Mouse (Mus musculus): ENCODE results near the gene Vwa5b1. TPM values are rescaled to one million over a fixed set of nuclear protein-coding genes. Genes with fewer than 3 reads are reported as not detected.

Vwa5b1 gene
- total RNA-seq, 1 experiment = not detected

DNA sequence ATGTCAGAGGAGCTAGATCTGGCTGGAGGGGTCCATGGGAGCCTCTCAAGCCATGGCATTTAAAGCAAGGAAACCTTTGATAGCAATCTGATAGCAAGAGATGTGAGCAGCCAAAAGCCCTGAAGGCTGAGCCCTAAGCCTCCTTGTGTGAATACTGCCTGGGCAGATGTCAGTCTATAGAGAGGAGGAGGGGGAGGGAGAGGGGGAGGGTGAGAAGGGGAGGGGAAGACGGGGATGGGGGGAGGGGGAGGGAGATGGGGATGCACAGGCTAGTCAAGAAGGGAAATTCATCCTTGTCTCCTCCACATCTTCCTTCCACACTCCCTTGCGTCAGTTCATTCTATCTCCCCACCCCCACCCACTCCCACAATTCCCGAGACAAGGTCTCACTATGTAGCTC is 81.4 kb downstream of the Vwa5b1 start:
- no peaks in the 10 kb centered on the region for H3K9me3 ChIP-seq (ENCODE audit: control insufficient read depth, insufficient read depth, low read depth, low read length)
- no peak overlapping the region for H3K27ac ChIP-seq (ENCODE audit: insufficient read depth, low read depth, low read length, poor library complexity, severe bottlenecking)
- H3K4me1 ChIP-seq (ENCODE audit: control insufficient read depth in 2 of 2, insufficient read depth in 2 of 2, low read length in 2 of 2, poor library complexity in 1 of 2) = peaks cover 0 to 9% of the 10 kb centered on the region in 2 experiments; a peak in 1 of 4 replicates
- H3K9ac ChIP-seq (ENCODE audit: insufficient read depth, low read depth, low read length, poor library complexity, severe bottlenecking) = no peak overlapping the region
- TF ChIP-seq ZNF384 (IDR thresholded peaks at IDR 0.05; ENCODE audit: low read depth, low read length) (no peak), HCFC1 (IDR thresholded peaks at IDR 0.05; ENCODE audit: borderline replicate concordance, insufficient read depth, low read length) (no peak), CHD2 (IDR thresholded peaks at IDR 0.05; ENCODE audit: low read depth, low read length) (no peak), ZC3H11A (IDR thresholded peaks at IDR 0.05; ENCODE audit: borderline replicate concordance, low read depth, low read length) (no peak), MAFK (IDR thresholded peaks at IDR 0.05; ENCODE audit: insufficient read depth, low read depth, low read length) (no peak)
- H3K36me3 ChIP-seq (ENCODE audit: control insufficient read depth, insufficient read depth, low read length, poor library complexity, severe bottlenecking) = no peaks in the 10 kb centered on the region
- in situ Hi-C loops (cut with MboI; ENCODE audit: low sequenced_read_pairs in 2 of 2, unreplicated experiment in 2 of 2) = loop anchor here in 1 of 2 experiments (10.0 kb wide), 1 partner anchor 110 kb away; no protein-coding TSS in a partner anchor
- H3K4me3 ChIP-seq (ENCODE audit: insufficient read depth in 1 of 2, low read depth in 1 of 2, low read length in 2 of 2, poor library complexity in 1 of 2, severe bottlenecking in 1 of 2) = no peak overlapping the region
- DNase-seq (ENCODE audit: low read depth, low spot score) = no peak

DNA sequence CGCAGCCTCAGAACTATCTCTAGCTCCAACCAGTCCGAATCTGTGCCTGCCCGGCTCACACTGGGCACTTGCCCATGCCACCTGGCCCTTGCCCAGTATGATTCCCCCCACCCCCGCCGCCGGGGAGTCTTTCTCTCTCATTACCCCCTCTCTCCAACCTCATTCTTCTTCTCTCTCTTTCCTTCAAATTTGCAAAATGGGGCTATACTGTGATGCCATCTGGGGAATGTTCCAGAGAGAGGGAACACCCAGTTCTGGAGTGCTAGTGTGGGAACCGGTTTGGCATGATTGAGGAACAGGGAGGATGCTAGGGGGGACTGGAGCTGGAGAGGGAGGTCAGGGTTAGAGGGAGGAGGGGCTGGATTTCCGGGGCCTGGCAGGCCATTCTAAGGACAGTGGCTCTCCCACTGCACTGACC is 82.2 kb downstream of the Vwa5b1 start:
- no peak overlapping the region for H3K27ac ChIP-seq (ENCODE audit: insufficient read depth, low read depth, low read length, poor library complexity, severe bottlenecking)
- no peak overlapping the region for H3K4me3 ChIP-seq (ENCODE audit: insufficient read depth in 1 of 2, low read depth in 1 of 2, low read length in 2 of 2, poor library complexity in 1 of 2, severe bottlenecking in 1 of 2)
- no peak for DNase-seq (ENCODE audit: low read depth, low spot score)
- no peaks in the 10 kb centered on the region for H3K9me3 ChIP-seq (ENCODE audit: control insufficient read depth, insufficient read depth, low read depth, low read length)
- H3K9ac ChIP-seq (ENCODE audit: insufficient read depth, low read depth, low read length, poor library complexity, severe bottlenecking) = no peak overlapping the region
- no peaks in the 10 kb centered on the region for H3K36me3 ChIP-seq (ENCODE audit: control insufficient read depth, insufficient read depth, low read length, poor library complexity, severe bottlenecking)
- peaks cover 0 to 9% of the 10 kb centered on the region in 2 experiments; a peak in 1 of 4 replicates for H3K4me1 ChIP-seq (ENCODE audit: control insufficient read depth in 2 of 2, insufficient read depth in 2 of 2, low read length in 2 of 2, poor library complexity in 1 of 2)
- in situ Hi-C loops (cut with MboI; ENCODE audit: low sequenced_read_pairs in 2 of 2, unreplicated experiment in 2 of 2) = loop anchor here in 1 of 2 experiments (10.0 kb wide), 1 partner anchor 109 kb away; no protein-coding TSS in a partner anchor
- TF ChIP-seq ZC3H11A (IDR thresholded peaks at IDR 0.05; ENCODE audit: borderline replicate concordance, low read depth, low read length) = no peak
- no peak for TF ChIP-seq MAFK (IDR thresholded peaks at IDR 0.05; ENCODE audit: insufficient read depth, low read depth, low read length)
- TF ChIP-seq CHD2 (IDR thresholded peaks at IDR 0.05; ENCODE audit: low read depth, low read length) = no peak
- no peak for TF ChIP-seq ZNF384 (IDR thresholded peaks at IDR 0.05; ENCODE audit: low read depth, low read length)
- TF ChIP-seq HCFC1 (IDR thresholded peaks at IDR 0.05; ENCODE audit: borderline replicate concordance, insufficient read depth, low read length) = no peak

DNA sequence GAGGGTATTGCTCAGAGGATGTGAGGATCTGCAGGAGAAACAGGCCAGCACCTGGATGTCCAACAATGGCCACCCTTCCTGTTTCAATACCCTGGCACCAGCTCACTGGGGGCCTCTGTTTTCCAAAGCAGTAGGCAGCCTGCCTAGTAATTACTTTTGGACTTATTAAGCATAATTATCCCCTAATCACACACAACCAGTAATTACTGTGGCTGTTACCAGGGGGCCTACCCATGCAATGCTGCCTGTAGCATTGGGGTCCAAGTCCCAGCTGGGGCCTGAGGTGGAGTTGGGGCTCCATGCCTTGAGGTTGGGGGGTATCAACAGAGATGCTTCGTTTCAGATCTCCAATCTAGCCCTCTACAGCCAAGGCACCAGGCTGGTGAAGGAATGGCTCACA is 82.6 kb downstream of the Vwa5b1 start:
- Histone ChIP-seq H3K4me1 (ENCODE audit: control insufficient read depth in 2 of 2, insufficient read depth in 2 of 2, low read length in 2 of 2, poor library complexity in 1 of 2) (peaks cover 0 to 9% of the 10 kb centered on the region in 2 experiments; a peak in 1 of 4 replicates), H3K4me3 (ENCODE audit: insufficient read depth in 1 of 2, low read depth in 1 of 2, low read length in 2 of 2, poor library complexity in 1 of 2, severe bottlenecking in 1 of 2) (no peak overlapping the region), H3K9ac (ENCODE audit: insufficient read depth, low read depth, low read length, poor library complexity, severe bottlenecking) (no peak overlapping the region), H3K36me3 (ENCODE audit: control insufficient read depth, insufficient read depth, low read length, poor library complexity, severe bottlenecking) (no peaks in the 10 kb centered on the region), H3K9me3 (ENCODE audit: control insufficient read depth, insufficient read depth, low read depth, low read length) (no peaks in the 10 kb centered on the region), H3K27ac (ENCODE audit: insufficient read depth, low read depth, low read length, poor library complexity, severe bottlenecking) (no peak overlapping the region)
- TF ChIP-seq MAFK (IDR thresholded peaks at IDR 0.05; ENCODE audit: insufficient read depth, low read depth, low read length) (no peak), ZC3H11A (IDR thresholded peaks at IDR 0.05; ENCODE audit: borderline replicate concordance, low read depth, low read length) (no peak), ZNF384 (IDR thresholded peaks at IDR 0.05; ENCODE audit: low read depth, low read length) (no peak), HCFC1 (IDR thresholded peaks at IDR 0.05; ENCODE audit: borderline replicate concordance, insufficient read depth, low read length) (no peak), CHD2 (IDR thresholded peaks at IDR 0.05; ENCODE audit: low read depth, low read length) (no peak)
- no peak for DNase-seq (ENCODE audit: low read depth, low spot score)
- in situ Hi-C loops (cut with MboI; ENCODE audit: low sequenced_read_pairs in 2 of 2, unreplicated experiment in 2 of 2) = loop anchor here in 1 of 2 experiments (10.0 kb wide), 1 partner anchor 108 kb away; no protein-coding TSS in a partner anchor

DNA sequence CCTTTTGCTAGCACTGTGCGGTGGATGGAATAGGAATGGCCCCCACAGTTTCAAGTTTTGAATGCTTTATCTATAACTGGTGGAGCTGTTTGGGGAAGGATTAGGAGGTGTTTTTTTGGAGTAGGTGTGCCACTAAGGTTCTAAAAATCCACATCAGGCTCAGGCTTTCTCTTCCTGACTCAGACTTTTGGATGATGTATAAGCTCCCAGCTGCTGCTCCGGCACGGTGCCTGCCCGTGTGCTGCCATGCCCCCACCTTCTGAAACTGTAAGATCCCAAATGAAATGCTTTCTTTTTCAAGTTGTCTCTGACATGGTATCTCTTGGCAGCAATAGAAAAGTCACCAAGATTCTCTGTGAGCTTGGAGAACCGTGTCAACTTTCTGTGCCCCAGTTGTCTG is 84.1 kb downstream of the Vwa5b1 start:
- H3K4me1 ChIP-seq (ENCODE audit: control insufficient read depth in 2 of 2, insufficient read depth in 2 of 2, low read length in 2 of 2, poor library complexity in 1 of 2) = peaks cover 2 to 13% of the 10 kb centered on the region in 2 experiments; a peak in 2 of 4 replicates
- TF ChIP-seq MAFK (IDR thresholded peaks at IDR 0.05; ENCODE audit: insufficient read depth, low read depth, low read length) (no peak), ZC3H11A (IDR thresholded peaks at IDR 0.05; ENCODE audit: borderline replicate concordance, low read depth, low read length) (no peak), ZNF384 (IDR thresholded peaks at IDR 0.05; ENCODE audit: low read depth, low read length) (no peak), HCFC1 (IDR thresholded peaks at IDR 0.05; ENCODE audit: borderline replicate concordance, insufficient read depth, low read length) (no peak), CHD2 (IDR thresholded peaks at IDR 0.05; ENCODE audit: low read depth, low read length) (no peak)

More for the DNA sequence above, 84.1 kb downstream of the Vwa5b1 start:
- no peak for DNase-seq (ENCODE audit: low read depth, low spot score)
- in situ Hi-C loops (cut with MboI; ENCODE audit: low sequenced_read_pairs in 2 of 2, unreplicated experiment in 2 of 2) = loop anchor here in 1 of 2 experiments (10.0 kb wide), 1 partner anchor 107 kb away; no protein-coding TSS in a partner anchor
- Histone ChIP-seq H3K9me3 (ENCODE audit: control insufficient read depth, insufficient read depth, low read depth, low read length) (no peaks in the 10 kb centered on the region), H3K36me3 (ENCODE audit: control insufficient read depth, insufficient read depth, low read length, poor library complexity, severe bottlenecking) (no peaks in the 10 kb centered on the region), H3K27ac (ENCODE audit: insufficient read depth, low read depth, low read length, poor library complexity, severe bottlenecking) (no peak overlapping the region), H3K4me3 (ENCODE audit: insufficient read depth in 1 of 2, low read depth in 1 of 2, low read length in 2 of 2, poor library complexity in 1 of 2, severe bottlenecking in 1 of 2) (no peak overlapping the region), H3K9ac (ENCODE audit: insufficient read depth, low read depth, low read length, poor library complexity, severe bottlenecking) (no peak overlapping the region)

Measured in ES-E14 (cell line).